Mouse (Mus musculus) induced T-regulatory cell, adult 2 months (primary cell): ENCODE measurements around the gene D1Ertd622e.
"Not testable (repeated sequence)": the region's sequence is repeated elsewhere in the genome, so short reads cannot be mapped to it uniquely, and the experiment has no call there.

ENCODE experiments used
- DNase-seq: peaks from one replicate; pipeline ENCODE4 v3.0.0-alpha.2; 2012; ENCODE audit warnings: low read depth

The D1Ertd622e gene

DNA sequence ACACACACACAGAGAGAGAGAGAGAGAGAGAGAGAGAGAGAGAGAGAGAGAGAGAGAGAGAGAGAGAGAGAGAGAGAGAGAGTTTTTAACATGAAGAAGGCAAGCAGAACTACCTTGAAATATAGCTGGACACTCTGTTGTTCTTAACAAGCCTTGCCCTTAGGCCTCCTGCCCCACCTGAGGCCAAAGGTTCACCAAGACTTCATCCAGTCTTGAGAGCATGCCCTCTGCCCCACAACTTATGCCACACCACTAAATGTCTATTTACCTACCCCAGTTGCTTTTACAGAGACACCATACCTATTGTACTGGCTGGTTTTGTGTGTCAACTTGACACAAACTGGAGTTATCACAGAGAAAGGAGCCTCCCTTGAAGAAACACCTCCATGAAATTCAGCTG is 81.2 kb downstream of the D1Ertd622e start:
- not testable (repeated sequence) for DNase-seq

GRCm38 (mm10) chr1:97580270-97580669 is 81.6 kb downstream of the D1Ertd622e start:
- peak; percentile 96 for DNase-seq

DNA sequence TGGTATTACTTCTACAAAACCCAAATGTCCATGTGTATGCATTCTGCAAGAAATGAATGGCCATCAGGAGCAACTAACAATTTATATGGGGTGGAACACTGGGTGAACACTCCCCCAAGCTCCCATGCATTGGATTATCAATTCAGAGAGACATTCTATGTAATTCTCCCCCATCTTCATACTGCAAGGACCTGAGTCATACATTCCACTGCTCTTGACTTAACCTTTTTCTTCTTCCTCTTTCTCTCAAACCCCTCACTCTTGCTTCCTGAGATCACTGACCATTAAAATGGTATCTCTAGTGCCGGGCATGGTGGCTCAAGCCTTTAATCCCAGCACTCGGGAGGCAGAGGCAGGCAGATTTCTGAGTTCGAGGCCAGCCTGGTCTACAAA is 83.9 kb downstream of the D1Ertd622e start:
- DNase-seq: no peak

DNA sequence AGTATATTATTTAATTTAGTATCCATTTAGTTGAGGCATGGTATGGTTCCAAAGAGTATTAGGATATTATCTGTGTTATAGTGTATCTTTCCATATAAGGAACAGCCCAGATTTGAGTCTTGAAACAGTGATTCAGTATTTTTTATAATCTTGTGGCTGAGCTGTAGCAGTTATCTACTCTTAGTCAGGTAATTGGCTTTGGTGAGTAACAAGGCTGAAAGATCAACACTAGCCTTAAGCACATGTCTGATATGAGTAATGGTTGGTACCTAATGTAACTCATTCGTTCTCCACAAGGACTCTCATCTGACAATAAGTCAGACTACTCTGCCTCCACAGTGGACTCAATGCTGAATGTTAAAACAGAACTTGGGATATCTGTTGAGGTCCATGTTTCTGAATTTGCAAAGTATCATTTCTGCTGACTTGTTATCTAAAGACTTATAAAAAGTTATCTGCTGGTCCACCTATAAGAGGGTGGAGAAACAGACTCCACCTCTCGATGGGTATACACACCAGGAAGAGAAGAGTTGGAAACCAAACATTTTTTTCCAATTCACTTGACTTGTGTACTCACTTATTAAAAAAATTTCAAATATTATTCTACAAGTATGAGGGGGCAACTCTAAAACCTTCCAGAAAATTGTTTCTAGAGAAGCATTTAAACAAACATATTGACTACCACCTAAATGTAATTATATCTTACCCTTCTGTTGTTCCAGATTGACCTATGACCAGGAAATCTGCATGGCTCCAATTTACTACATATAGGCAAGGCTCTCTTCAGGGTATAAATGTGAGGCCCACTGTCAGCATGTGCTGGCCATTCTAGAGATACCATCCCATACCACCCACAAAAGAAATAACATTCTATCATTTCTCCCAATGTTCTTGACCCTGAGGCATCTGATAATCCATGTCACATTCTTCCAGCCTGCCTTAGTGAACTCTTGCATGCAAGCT is 84.5 kb downstream of the D1Ertd622e start:
- no peak for DNase-seq

DNA sequence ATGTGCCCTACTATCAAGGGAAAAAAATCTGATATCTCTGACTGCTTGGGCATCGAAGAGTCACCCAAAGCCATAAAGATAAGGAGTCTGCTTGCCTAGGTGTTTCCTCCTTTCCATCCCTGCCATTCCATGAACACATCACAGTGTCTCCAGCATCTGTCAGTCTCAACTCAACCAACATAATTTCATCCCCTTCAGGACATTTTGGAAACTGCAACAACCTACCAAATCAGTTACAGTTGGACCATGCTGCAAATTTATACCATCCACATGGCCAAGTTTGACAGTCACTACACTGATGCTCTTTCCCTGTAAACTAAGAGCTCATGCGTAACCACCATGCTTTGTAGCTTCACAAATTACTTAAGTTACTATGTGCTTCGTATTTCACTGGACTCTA is 85.3 kb downstream of the D1Ertd622e start:
- DNase-seq: peak; percentile 50

- DNase-seq: no peak
Observed at GRCm38 (mm10) chr1:97570814-97571213, 91.1 kb downstream of the D1Ertd622e start.

GRCm38 (mm10) chr1:97567956-97568355 is 93.9 kb downstream of the D1Ertd622e start:
- no peak for DNase-seq

DNA sequence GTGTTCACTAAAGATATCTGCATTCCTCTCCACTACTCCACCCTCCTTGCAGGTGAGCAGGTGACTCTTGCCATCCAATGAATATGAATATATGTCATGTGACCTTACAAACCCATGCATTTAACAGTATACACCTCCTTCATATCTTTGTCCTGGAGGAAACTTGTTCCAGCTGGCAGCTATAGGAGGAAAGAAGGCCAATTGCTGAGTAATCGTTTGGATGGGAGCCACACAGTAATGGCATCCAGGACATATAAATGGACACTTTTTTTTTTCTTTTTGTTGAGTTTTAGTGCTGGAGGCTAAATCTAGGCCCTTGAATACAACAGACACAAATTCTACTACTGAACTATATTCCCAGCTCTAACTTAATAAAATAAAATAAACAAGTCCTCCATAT is 97.2 kb downstream of the D1Ertd622e start:
- no peak for DNase-seq

DNA sequence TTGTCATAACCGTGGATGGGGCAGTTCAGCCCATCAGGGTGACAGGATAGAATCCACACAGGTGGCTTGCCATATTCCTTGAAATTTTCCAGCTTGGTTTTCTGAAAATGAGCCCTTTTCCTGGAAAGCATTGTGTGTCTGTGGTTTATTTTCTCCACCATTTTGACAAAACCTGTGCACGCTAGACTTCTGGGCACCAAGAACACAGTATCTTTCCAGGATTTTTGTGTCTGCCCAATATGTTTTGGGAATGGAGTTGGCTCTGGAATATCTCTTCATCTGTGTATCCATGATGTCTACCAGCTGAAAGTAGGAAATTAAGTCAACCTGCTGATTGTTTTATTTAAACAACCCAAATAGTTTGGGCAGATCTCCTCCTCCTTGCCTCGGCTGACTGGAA is 99.0 kb downstream of the D1Ertd622e start:
- no peak for DNase-seq
